Mouse (Mus musculus) midbrain, embryonic 13.5 days (tissue): ENCODE measurements around the gene Pecr. TPM values are rescaled to one million over a fixed set of nuclear protein-coding genes. Genes with fewer than 3 reads are reported as not detected.
"Not testable (repeated sequence)": the region's sequence is repeated elsewhere in the genome, so short reads cannot be mapped to it uniquely, and the experiment has no call there.

Experiments used
- ATAC-seq: fragments of 200-750 bp; cut with Nextera tagmentation; 2 replicates; pipeline ENCODE4 v1.8.0; 2017; ENCODE audit warnings: mild to moderate bottlenecking, moderate TSS enrichment, moderate library complexity
- H3K27ac ChIP-seq: fragments of 300-500 bp; sonication (generic); 2 replicates; pipeline ENCODE4 v1.5.1; 2015; ENCODE audit warnings: inconsistent platforms, mild to moderate bottlenecking, moderate library complexity
- H3K27me3 ChIP-seq: fragments of 300-500 bp; sonication (generic); 2 replicates; pipeline ENCODE4 v1.6.1; 2015; ENCODE audit warnings: mild to moderate bottlenecking, inconsistent platforms
- H3K36me3 ChIP-seq: fragments of 300-500 bp; sonication (generic); 2 replicates; pipeline ENCODE4 v1.6.1; 2015; ENCODE audit warnings: mild to moderate bottlenecking, inconsistent platforms
- H3K4me1 ChIP-seq: fragments of 300-500 bp; sonication (generic); replicated peaks from 2 replicates; pipeline ENCODE4 v1.6.1; 2015; ENCODE audit warnings: inconsistent platforms
- H3K4me2 ChIP-seq: fragments of 300-500 bp; sonication (generic); replicated peaks from 2 replicates; pipeline ENCODE4 v1.6.1; 2015; ENCODE audit warnings: moderate library complexity, mild to moderate bottlenecking, inconsistent platforms
- H3K4me3 ChIP-seq: fragments of 300-500 bp; sonication (generic); replicated peaks from 2 replicates; pipeline ENCODE4 v1.5.1; 2015; ENCODE audit warnings: mild to moderate bottlenecking, inconsistent platforms
- H3K9ac ChIP-seq: fragments of 300-500 bp; sonication (generic); replicated peaks from 2 replicates; pipeline ENCODE4 v1.6.1; 2015; ENCODE audit warnings: mild to moderate bottlenecking, inconsistent platforms
- H3K9me3 ChIP-seq: fragments of 300-500 bp; sonication (generic); 2 replicates; pipeline ENCODE4 v1.6.1; 2016; ENCODE audit warnings: mild to moderate bottlenecking, inconsistent platforms
- WGBS: fragments of 180-500 bp; shearing (Covaris S2); methylation state at CpG from one replicate; pipeline ENCODE4 v1.1.7; 2015; 5-methylcytosine and 5-hydroxymethylcytosine counted together
- polyA plus RNA-seq: library from polyadenylated mRNA; unstranded; fragments of >200 nt; fragmentation: Nextera tagmentation; extraction: Ambion mirVana; gene quantifications from 2 replicates; pipeline ENCODE4 v1.2.1, GENCODE M21; 2015

The Pecr gene
- polyA plus RNA-seq, 1 experiment from 2014 or later: 8.7 TPM

- 2% methylated on average over 5 of the region's 5 CpGs for WGBS
Measured at GRCm38 (mm10) chr1:72284539-72284938, 425 bp upstream of the Pecr start.

DNA sequence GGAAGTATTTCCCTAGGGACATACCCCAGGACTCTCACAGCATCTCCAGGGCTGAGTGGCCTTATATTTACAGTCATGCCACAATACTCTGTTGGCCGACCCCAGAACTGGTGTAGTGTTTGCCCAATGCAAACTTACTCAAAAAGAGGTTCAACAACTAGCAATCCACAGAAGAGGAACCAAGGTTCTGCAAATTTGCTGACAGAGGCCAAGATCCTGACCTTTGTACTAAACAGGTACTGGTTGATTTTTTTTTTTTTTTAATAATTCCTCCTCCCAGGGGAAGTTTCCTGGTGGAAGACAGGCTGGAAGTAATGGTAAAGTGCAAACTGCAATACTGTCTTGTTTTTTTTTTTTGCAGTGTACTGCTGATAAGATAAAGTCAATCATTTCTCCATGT lies 1.5 kb downstream of the Pecr start:
- Histone ChIP-seq H3K4me3 (no peak overlapping the region), H3K9ac (no peak overlapping the region), H3K36me3 (no peaks in the 10 kb centered on the region), H3K4me1 (peaks cover 29% of the 10 kb centered on the region), H3K27me3 (no peaks in the 10 kb centered on the region), H3K4me2 (no peak overlapping the region), H3K27ac (no peak overlapping the region), H3K9me3 (no peaks in the 10 kb centered on the region)
- ATAC-seq: no peak
- WGBS: 96% methylated on average over 1 of the region's 1 CpGs

More at GRCm38 (mm10) chr1:72284539-72284938, 425 bp upstream of the Pecr start:
- Histone ChIP-seq H3K36me3 (peaks cover 10% of the 10 kb centered on the region), H3K4me1 (peaks cover 34% of the 10 kb centered on the region), H3K27ac (peak overlapping the region; percentile 85), H3K4me2 (peak overlapping the region; percentile 84), H3K9me3 (no peaks in the 10 kb centered on the region), H3K27me3 (no peaks in the 10 kb centered on the region), H3K4me3 (peak overlapping the region; percentile 54), H3K9ac (peak overlapping the region; percentile 81)
- ATAC-seq: peak; percentile 76

DNA sequence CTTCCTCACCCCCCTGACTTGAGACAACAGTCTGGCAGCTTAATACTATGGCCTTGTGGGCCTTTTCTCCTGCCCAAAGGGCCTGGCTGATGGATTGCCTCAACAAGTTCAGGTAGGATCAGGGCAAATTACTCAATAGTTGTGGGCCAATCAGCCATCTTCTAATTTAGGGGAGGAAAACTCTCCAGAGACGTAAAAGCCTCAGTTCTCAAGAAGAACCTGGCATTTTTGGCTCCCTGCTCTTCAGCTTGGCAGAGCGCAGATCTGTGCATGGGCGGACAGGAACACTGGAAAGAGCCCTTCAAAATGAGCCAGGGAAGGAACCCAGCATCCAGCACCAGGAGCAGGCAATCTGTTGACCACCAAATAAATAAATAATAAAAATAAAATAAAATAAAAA lies 6.0 kb downstream of the Pecr start:
- no peak overlapping the region for H3K4me3 ChIP-seq

GRCm38 (mm10) chr1:72263099-72263498 lies 21.0 kb downstream of the Pecr start:
- peaks cover 28% of the 10 kb centered on the region; the same call in 1 of the 2 replicates for H3K36me3 ChIP-seq
- H3K27ac ChIP-seq: no peak overlapping the region
- no peak overlapping the region for H3K4me2 ChIP-seq
- 93% methylated on average over 3 of the region's 3 CpGs for WGBS
- no peak overlapping the region for H3K9ac ChIP-seq
- H3K9me3 ChIP-seq: no peaks in the 10 kb centered on the region
- H3K4me3 ChIP-seq: no peak overlapping the region
- H3K27me3 ChIP-seq: no peaks in the 10 kb centered on the region
- peaks cover 12% of the 10 kb centered on the region; the same call in 1 of the 2 replicates for H3K4me1 ChIP-seq
- ATAC-seq: no peak

More for the DNA sequence above, 6.0 kb downstream of the Pecr start:
- H3K9ac ChIP-seq: no peak overlapping the region
- H3K9me3 ChIP-seq: no peaks in the 10 kb centered on the region
- H3K4me1 ChIP-seq: no peaks in the 10 kb centered on the region
- 91% methylated on average over 3 of the region's 3 CpGs for WGBS
- 0 out of 2 replicates have a peak, but pooled peaks cover 2% of the 10 kb centered on the region for H3K36me3 ChIP-seq
- no peak overlapping the region for H3K27ac ChIP-seq
- no peak for ATAC-seq
- no peaks in the 10 kb centered on the region for H3K27me3 ChIP-seq
- H3K4me2 ChIP-seq: no peak overlapping the region

DNA sequence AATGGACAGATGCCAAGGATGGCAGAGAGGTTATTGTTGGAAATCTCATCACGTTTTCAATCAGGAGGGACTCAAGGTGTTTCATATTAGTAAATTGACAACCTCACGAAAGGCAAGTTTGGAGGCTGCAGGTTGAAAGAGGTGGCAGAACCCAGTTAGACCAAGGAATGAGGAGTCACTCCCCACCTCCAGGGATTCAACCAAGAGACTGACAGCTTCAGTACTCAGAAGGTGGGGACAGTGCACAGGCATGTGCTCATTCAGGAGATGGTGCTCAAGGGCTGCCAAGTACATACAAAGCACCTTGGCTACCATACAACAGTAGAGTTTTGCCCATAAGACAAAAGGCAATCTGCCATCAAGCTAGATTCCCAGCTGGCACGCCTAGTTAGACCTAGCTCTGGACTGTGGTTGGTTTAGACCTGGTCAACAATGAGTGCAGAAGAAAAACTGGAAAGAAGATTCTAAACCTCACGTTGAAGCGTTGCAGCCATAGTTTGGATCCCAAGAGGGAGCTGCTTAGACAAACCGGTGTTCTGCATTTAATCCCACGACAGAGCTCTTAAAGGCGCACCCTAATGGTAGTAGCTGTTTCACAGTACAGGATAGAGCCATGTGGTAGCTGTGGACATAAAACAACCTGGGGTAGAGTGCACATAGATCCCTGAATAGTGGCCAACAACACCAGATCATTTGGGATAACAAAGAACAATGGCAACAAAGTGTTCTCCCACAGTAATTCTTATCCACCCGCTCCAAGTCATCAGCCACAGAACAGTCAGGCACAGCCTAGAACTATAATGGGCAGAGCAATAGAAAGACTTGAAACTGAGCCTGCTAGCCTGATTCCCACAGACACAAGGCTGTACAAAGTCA lies 27.5 kb downstream of the Pecr start:
- Histone ChIP-seq H3K9ac (no peak overlapping the region; the same call in 1 of the 2 replicates), H3K27me3 (no peaks in the 10 kb centered on the region), H3K27ac (peak overlapping the region; percentile 89; the same call in 1 of the 2 replicates), H3K4me3 (peak overlapping the region; percentile 45; the same call in 1 of the 2 replicates), H3K36me3 (0 out of 2 replicates have a peak, but pooled peaks cover 5% of the 10 kb centered on the region), H3K4me1 (peaks cover 29% of the 10 kb centered on the region), H3K4me2 (peak overlapping the region; percentile 61), H3K9me3 (no peaks in the 10 kb centered on the region)
- ATAC-seq: no peak
- 82% methylated on average over 9 of the region's 9 CpGs for WGBS

- ATAC-seq: no peak
- Histone ChIP-seq H3K9me3 (no peaks in the 10 kb centered on the region), H3K4me2 (peak overlapping the region; percentile 61), H3K9ac (peak overlapping the region; percentile 65; the same call in 1 of the 2 replicates), H3K4me3 (peak overlapping the region; percentile 45), H3K27ac (peak overlapping the region; percentile 89), H3K27me3 (no peaks in the 10 kb centered on the region), H3K4me1 (peaks cover 29% of the 10 kb centered on the region), H3K36me3 (no peaks in the 10 kb centered on the region)
- 25% methylated on average over 11 of the region's 11 CpGs for WGBS
Measured at GRCm38 (mm10) chr1:72255854-72256175, 28.3 kb downstream of the Pecr start.

DNA sequence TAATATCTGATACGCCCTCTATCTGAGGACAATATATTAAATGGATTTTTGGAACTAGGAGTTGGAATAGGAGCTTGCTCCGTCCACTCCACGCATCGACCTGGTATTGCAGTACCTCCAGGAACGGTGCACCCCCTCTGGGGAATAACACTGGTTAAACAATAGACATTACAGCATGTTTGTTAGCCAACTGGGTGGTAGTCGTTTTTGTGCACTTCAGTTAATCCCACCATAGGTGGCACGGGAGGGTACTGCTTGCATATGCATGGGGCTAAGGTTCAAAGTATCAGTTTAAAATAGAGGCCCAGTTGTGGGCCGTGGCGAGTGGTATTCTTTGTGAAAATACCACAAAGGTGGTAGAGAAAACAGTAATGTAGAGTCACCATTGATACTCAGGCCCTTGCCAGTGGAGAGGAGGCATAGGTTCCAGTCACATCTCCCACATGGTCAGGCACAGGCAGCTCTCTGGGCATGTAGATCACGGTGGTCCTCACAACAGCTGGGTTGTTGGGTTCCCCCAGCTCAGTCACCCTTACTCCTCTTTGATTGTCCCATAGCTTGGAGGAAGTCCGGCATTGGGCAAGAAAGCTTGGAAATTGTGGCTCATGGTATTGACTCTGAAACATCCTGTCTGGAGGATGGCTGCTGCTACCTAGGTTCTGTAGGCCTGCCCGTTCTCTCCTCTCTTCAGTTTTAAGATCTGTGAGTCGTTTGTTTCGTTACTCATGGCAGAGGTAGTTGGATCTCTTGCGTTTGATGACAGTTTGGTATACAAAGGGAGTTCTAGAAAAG lies 28.9 kb downstream of the Pecr start:
- peak overlapping the region; percentile 61 for H3K4me2 ChIP-seq
- H3K9me3 ChIP-seq: no peaks in the 10 kb centered on the region
- peaks cover 29% of the 10 kb centered on the region for H3K4me1 ChIP-seq
- peak; percentile 86 for ATAC-seq
- peak overlapping the region; percentile 65 for H3K9ac ChIP-seq
- H3K4me3 ChIP-seq: peak overlapping the region; percentile 45
- H3K27me3 ChIP-seq: no peaks in the 10 kb centered on the region
- 5% methylated on average over 15 of the region's 15 CpGs for WGBS
- H3K27ac ChIP-seq: peak overlapping the region; percentile 89
- H3K36me3 ChIP-seq: no peaks in the 10 kb centered on the region

DNA sequence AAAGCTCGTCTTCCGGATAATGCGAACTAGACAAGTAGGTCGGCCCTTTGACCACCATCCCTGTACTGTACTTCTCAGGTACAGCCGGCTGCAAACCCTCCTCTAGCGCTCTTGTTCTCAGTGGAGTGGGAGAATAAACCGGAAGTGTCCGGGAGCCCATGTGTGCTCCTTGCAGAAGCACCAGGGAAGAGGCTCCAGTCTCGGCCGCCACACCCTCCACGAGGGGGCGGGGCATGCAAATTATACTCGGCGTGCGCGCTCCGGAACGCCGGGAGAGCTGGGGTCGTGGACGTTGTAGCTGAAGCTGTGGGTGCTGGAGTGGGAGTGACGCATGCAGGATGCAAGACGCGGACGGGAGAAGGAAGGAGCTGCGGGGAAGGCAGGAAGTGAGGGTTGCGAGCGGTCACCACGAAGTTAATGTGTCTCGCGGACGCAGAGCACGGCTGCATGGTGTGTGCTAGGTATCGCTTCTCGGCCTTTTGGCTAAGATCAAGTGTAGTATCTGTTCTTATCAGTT lies 29.5 kb downstream of the Pecr start:
- H3K9ac ChIP-seq: peak overlapping the region; percentile 65

DNA sequence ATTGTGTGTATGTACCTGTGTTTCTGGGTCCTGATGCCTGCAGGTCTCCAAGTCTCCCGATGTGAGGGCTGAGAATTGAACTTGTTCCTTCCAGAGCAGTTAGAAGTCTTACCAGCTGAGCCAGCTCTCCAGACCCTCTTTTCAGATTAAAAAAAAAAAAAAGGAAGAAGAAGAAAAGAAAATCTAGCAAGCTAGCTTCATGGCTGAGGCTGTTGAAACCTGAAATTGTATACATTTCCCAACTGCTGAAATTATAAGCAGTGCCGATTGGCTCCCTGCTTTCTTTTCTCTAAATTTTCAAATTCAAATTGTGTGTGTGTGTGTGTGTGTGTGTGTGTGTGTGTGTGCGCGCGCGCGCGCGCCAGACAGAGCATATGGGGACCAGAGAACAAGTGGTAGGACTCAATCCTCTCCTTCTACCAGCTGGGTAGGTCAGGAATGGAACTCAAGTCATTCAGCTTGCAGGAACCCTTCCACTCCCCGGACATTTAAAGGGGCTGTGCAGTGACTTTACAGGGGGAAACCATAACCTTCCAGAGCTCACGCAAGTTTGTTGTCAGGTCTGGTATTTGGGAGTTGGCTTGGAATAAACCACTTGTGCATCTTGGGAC lies 30.1 kb downstream of the Pecr start:
- ATAC-seq: peak; percentile 16; the same call in 1 of the 2 replicates
- Histone ChIP-seq H3K4me2 (peak overlapping the region; percentile 61), H3K9me3 (no peaks in the 10 kb centered on the region), H3K9ac (peak overlapping the region; percentile 65), H3K4me1 (peaks cover 20% of the 10 kb centered on the region), H3K4me3 (peak overlapping the region; percentile 45), H3K27ac (peak overlapping the region; percentile 89), H3K27me3 (no peaks in the 10 kb centered on the region), H3K36me3 (no peaks in the 10 kb centered on the region)
- 47% methylated on average over 11 of the region's 11 CpGs for WGBS

More for the DNA sequence above, 29.5 kb downstream of the Pecr start:
- Histone ChIP-seq H3K4me1 (peaks cover 27% of the 10 kb centered on the region), H3K4me3 (peak overlapping the region; percentile 45), H3K27ac (peak overlapping the region; percentile 89), H3K9me3 (no peaks in the 10 kb centered on the region), H3K27me3 (no peaks in the 10 kb centered on the region), H3K36me3 (no peaks in the 10 kb centered on the region), H3K4me2 (peak overlapping the region; percentile 61)
- peak; percentile 93 for ATAC-seq
- WGBS: 1% methylated on average over 35 of the region's 35 CpGs

GRCm38 (mm10) chr1:72251806-72252205 lies 32.3 kb downstream of the Pecr start:
- no peaks in the 10 kb centered on the region for H3K9me3 ChIP-seq
- no peak overlapping the region for H3K4me2 ChIP-seq
- H3K4me3 ChIP-seq: no peak overlapping the region
- peaks cover 16% of the 10 kb centered on the region for H3K4me1 ChIP-seq
- ATAC-seq: no peak
- WGBS: 90% methylated on average over 1 of the region's 1 CpGs
- H3K9ac ChIP-seq: no peak overlapping the region
- H3K36me3 ChIP-seq: no peaks in the 10 kb centered on the region
- H3K27me3 ChIP-seq: no peaks in the 10 kb centered on the region
- no peak overlapping the region for H3K27ac ChIP-seq

- H3K9ac ChIP-seq, H3K4me1 ChIP-seq, H3K4me2 ChIP-seq, H3K36me3 ChIP-seq, ATAC-seq, H3K27ac ChIP-seq, H3K4me3 ChIP-seq, H3K9me3 ChIP-seq, H3K27me3 ChIP-seq: not testable (repeated sequence)
- 43% methylated on average over 9 of the region's 9 CpGs for WGBS
Measured at GRCm38 (mm10) chr1:72248226-72248737, 35.8 kb downstream of the Pecr start.
